Mouse (Mus musculus) kidney, embryonic 15.5 days (tissue): ENCODE measurements around the gene Amer3. TPM values are rescaled to one million over a fixed set of nuclear protein-coding genes. Genes with fewer than 3 reads are reported as not detected.

Experiments
- ATAC-seq: fragments of 200-750 bp; cut with Nextera tagmentation; replicated peaks from 2 replicates; pipeline ENCODE4 v1.8.0; 2017; ENCODE audit warnings: moderate TSS enrichment; ENCODE audit not compliant: low FRiP score
- H3K27ac ChIP-seq: fragments of 300-500 bp; sonication (generic); 2 replicates; pipeline ENCODE4 v1.5.1; 2015; ENCODE audit warnings: mild to moderate bottlenecking, inconsistent platforms
- H3K27me3 ChIP-seq: fragments of 300-500 bp; sonication (generic); 2 replicates; pipeline ENCODE4 v1.6.1; 2015; ENCODE audit warnings: inconsistent platforms
- H3K36me3 ChIP-seq: fragments of 300-500 bp; sonication (generic); 2 replicates; pipeline ENCODE4 v1.6.1; 2015; ENCODE audit warnings: inconsistent platforms
- H3K4me1 ChIP-seq: fragments of 300-500 bp; sonication (generic); 2 replicates; pipeline ENCODE4 v1.6.1; 2015; ENCODE audit warnings: inconsistent platforms
- H3K4me2 ChIP-seq: fragments of 300-500 bp; sonication (generic); 2 replicates; pipeline ENCODE4 v1.6.1; 2015; ENCODE audit warnings: moderate library complexity, mild to moderate bottlenecking, inconsistent platforms
- H3K4me3 ChIP-seq: fragments of 300-500 bp; sonication (generic); replicated peaks from 2 replicates; pipeline ENCODE4 v1.5.1; 2015; ENCODE audit warnings: mild to moderate bottlenecking, inconsistent platforms
- H3K9ac ChIP-seq: fragments of 300-500 bp; sonication (generic); 2 replicates; pipeline ENCODE4 v1.6.1; 2015; ENCODE audit warnings: mild to moderate bottlenecking, inconsistent platforms
- H3K9me3 ChIP-seq: fragments of 300-500 bp; sonication (generic); replicated peaks from 2 replicates; pipeline ENCODE4 v1.6.1; 2016; ENCODE audit warnings: inconsistent platforms
- WGBS: fragments of 180-500 bp; shearing (Covaris S2); methylation state at CpG from one replicate; pipeline ENCODE4 v1.1.7; 2015; ENCODE audit warnings: mixed read lengths; 5-methylcytosine and 5-hydroxymethylcytosine counted together
- polyA plus RNA-seq: library from polyadenylated mRNA; unstranded; fragments of >200 nt; fragmentation: Nextera tagmentation; extraction: Ambion mirVana; gene quantifications from 2 replicates; pipeline ENCODE4 v1.2.1, GENCODE M21; 2015

The Amer3 gene
- polyA plus RNA-seq, 1 experiment from 2014 or later: 0.26 TPM

GRCm38 (mm10) chr1:34569876-34570275, 9.6 kb upstream of the Amer3 start:
- H3K4me2 ChIP-seq: no peak overlapping the region
- no peak for ATAC-seq

GRCm38 (mm10) chr1:34571431-34571830, 8.0 kb upstream of the Amer3 start:
- no peak overlapping the region for H3K4me3 ChIP-seq
- no peaks in the 10 kb centered on the region for H3K36me3 ChIP-seq
- ATAC-seq: no peak
- H3K27me3 ChIP-seq: no peaks in the 10 kb centered on the region
- no peak overlapping the region for H3K4me2 ChIP-seq
- H3K4me1 ChIP-seq: no peaks in the 10 kb centered on the region
- H3K9ac ChIP-seq: no peak overlapping the region
- H3K9me3 ChIP-seq: no peaks in the 10 kb centered on the region
- WGBS: 59% methylated on average over 6 of the region's 6 CpGs
- no peak overlapping the region for H3K27ac ChIP-seq

More at GRCm38 (mm10) chr1:34569876-34570275, 9.6 kb upstream of the Amer3 start:
- Histone ChIP-seq H3K27me3 (no peaks in the 10 kb centered on the region), H3K27ac (no peak overlapping the region), H3K4me3 (no peak overlapping the region), H3K9ac (no peak overlapping the region), H3K9me3 (no peaks in the 10 kb centered on the region), H3K4me1 (no peaks in the 10 kb centered on the region), H3K36me3 (no peaks in the 10 kb centered on the region)
- 90% methylated on average over 2 of the region's 2 CpGs for WGBS

- H3K9ac ChIP-seq: no peak overlapping the region
- H3K27ac ChIP-seq: no peak overlapping the region
- no peak overlapping the region for H3K4me3 ChIP-seq
- no peak overlapping the region for H3K4me2 ChIP-seq
- H3K9me3 ChIP-seq: no peaks in the 10 kb centered on the region
- peaks cover 12% of the 10 kb centered on the region for H3K27me3 ChIP-seq
- 80% methylated on average over 6 of the region's 6 CpGs for WGBS
- no peaks in the 10 kb centered on the region for H3K4me1 ChIP-seq
- no peak for ATAC-seq
- no peaks in the 10 kb centered on the region for H3K36me3 ChIP-seq
These were observed 6.2 kb upstream of the Amer3 start for GRCm38 (mm10) chr1:34573221-34573620.

- Histone ChIP-seq H3K9ac (no peak overlapping the region), H3K4me2 (peak overlapping the region; percentile 81), H3K4me1 (peaks cover 14% of the 10 kb centered on the region), H3K27ac (no peak overlapping the region), H3K4me3 (peak overlapping the region; percentile 43), H3K27me3 (peaks cover 40% of the 10 kb centered on the region), H3K36me3 (no peaks in the 10 kb centered on the region), H3K9me3 (no peaks in the 10 kb centered on the region)
- WGBS: 1% methylated on average over 18 of the region's 18 CpGs
- ATAC-seq: no peak; the same call in 1 of the 2 replicates
These were observed 412 bp downstream of the Amer3 start for GRCm38 (mm10) chr1:34579782-34580356.

GRCm38 (mm10) chr1:34582218-34582617, 2.8 kb downstream of the Amer3 start:
- Histone ChIP-seq H3K4me2 (no peak overlapping the region), H3K27me3 (peaks cover 35% of the 10 kb centered on the region), H3K4me1 (peaks cover 14% of the 10 kb centered on the region), H3K27ac (no peak overlapping the region), H3K4me3 (no peak overlapping the region), H3K9ac (no peak overlapping the region), H3K9me3 (no peaks in the 10 kb centered on the region), H3K36me3 (no peaks in the 10 kb centered on the region)
- ATAC-seq: no peak
- WGBS: 28% methylated on average over 6 of the region's 6 CpGs

GRCm38 (mm10) chr1:34583821-34584263, 4.4 kb downstream of the Amer3 start:
- H3K4me2 ChIP-seq: no peak overlapping the region
- no peak overlapping the region for H3K4me3 ChIP-seq
- H3K9me3 ChIP-seq: no peaks in the 10 kb centered on the region
- H3K4me1 ChIP-seq: peaks cover 10% of the 10 kb centered on the region
- H3K27ac ChIP-seq: no peak overlapping the region
- peaks cover 22% of the 10 kb centered on the region for H3K27me3 ChIP-seq
- H3K36me3 ChIP-seq: no peaks in the 10 kb centered on the region
- H3K9ac ChIP-seq: no peak overlapping the region
- no peak for ATAC-seq
- 38% methylated on average over 4 of the region's 4 CpGs for WGBS

GRCm38 (mm10) chr1:34584736-34585135, 5.3 kb downstream of the Amer3 start:
- 77% methylated on average over 4 of the region's 4 CpGs for WGBS

GRCm38 (mm10) chr1:34587298-34588096, 8.0 kb downstream of the Amer3 start:
- ATAC-seq: no peak
- H3K27me3 ChIP-seq: no peaks in the 10 kb centered on the region
- H3K9ac ChIP-seq: no peak overlapping the region
- H3K9me3 ChIP-seq: no peaks in the 10 kb centered on the region
- H3K4me2 ChIP-seq: no peak overlapping the region
- WGBS: 84% methylated on average over 22 of the region's 22 CpGs
- no peaks in the 10 kb centered on the region for H3K4me1 ChIP-seq
- no peak overlapping the region for H3K4me3 ChIP-seq
- H3K27ac ChIP-seq: no peak overlapping the region
- H3K36me3 ChIP-seq: no peaks in the 10 kb centered on the region

More at GRCm38 (mm10) chr1:34584736-34585135, 5.3 kb downstream of the Amer3 start:
- H3K9me3 ChIP-seq: no peaks in the 10 kb centered on the region
- no peak overlapping the region for H3K9ac ChIP-seq
- H3K27ac ChIP-seq: no peak overlapping the region
- H3K36me3 ChIP-seq: no peaks in the 10 kb centered on the region
- peaks cover 14% of the 10 kb centered on the region for H3K27me3 ChIP-seq
- ATAC-seq: no peak
- H3K4me1 ChIP-seq: peaks cover 3% of the 10 kb centered on the region
- no peak overlapping the region for H3K4me3 ChIP-seq
- H3K4me2 ChIP-seq: no peak overlapping the region

- no peak overlapping the region for H3K4me3 ChIP-seq
- H3K27ac ChIP-seq: no peak overlapping the region
- ATAC-seq: no peak
- H3K4me2 ChIP-seq: no peak overlapping the region
- H3K36me3 ChIP-seq: no peaks in the 10 kb centered on the region
- WGBS: 75% methylated on average over 15 of the region's 15 CpGs
- no peaks in the 10 kb centered on the region for H3K27me3 ChIP-seq
- no peak overlapping the region for H3K9ac ChIP-seq
- H3K4me1 ChIP-seq: no peaks in the 10 kb centered on the region
- H3K9me3 ChIP-seq: no peaks in the 10 kb centered on the region
These were observed 20.5 kb downstream of the Amer3 start for GRCm38 (mm10) chr1:34600000-34600399.

GRCm38 (mm10) chr1:34601323-34602047, 22.0 kb downstream of the Amer3 start:
- Histone ChIP-seq H3K27me3 (no peaks in the 10 kb centered on the region), H3K4me2 (no peak overlapping the region), H3K36me3 (no peaks in the 10 kb centered on the region), H3K4me3 (no peak overlapping the region), H3K9me3 (no peaks in the 10 kb centered on the region), H3K9ac (no peak overlapping the region), H3K4me1 (no peaks in the 10 kb centered on the region), H3K27ac (peak overlapping the region; percentile 37; the same call in 1 of the 2 replicates)
- peak; percentile 93 for ATAC-seq
- 44% methylated on average over 3 of the region's 3 CpGs for WGBS

GRCm38 (mm10) chr1:34602363-34602762, 22.9 kb downstream of the Amer3 start:
- Histone ChIP-seq H3K27ac (no peak overlapping the region), H3K4me3 (no peak overlapping the region), H3K4me1 (no peaks in the 10 kb centered on the region), H3K4me2 (no peak overlapping the region), H3K36me3 (no peaks in the 10 kb centered on the region), H3K9me3 (no peaks in the 10 kb centered on the region), H3K27me3 (no peaks in the 10 kb centered on the region), H3K9ac (no peak overlapping the region)
- WGBS: 17% methylated on average over 8 of the region's 8 CpGs
- 0 out of 2 replicates have a peak, but pooled peaks have one; percentile 49 for ATAC-seq

- Histone ChIP-seq H3K36me3 (no peaks in the 10 kb centered on the region), H3K27ac (no peak overlapping the region), H3K4me3 (no peak overlapping the region), H3K9ac (no peak overlapping the region), H3K4me1 (no peaks in the 10 kb centered on the region), H3K9me3 (no peaks in the 10 kb centered on the region), H3K27me3 (no peaks in the 10 kb centered on the region), H3K4me2 (no peak overlapping the region)
- ATAC-seq: no peak
- 81% methylated on average over 2 of the region's 2 CpGs for WGBS
These were observed 34.3 kb downstream of the Amer3 start for GRCm38 (mm10) chr1:34613801-34614200.
